Mouse (Mus musculus) MEL (cell line): Measurements from ENCODE around the gene Dnah3. TPM values are rescaled to one million over a fixed set of nuclear protein-coding genes. Genes with fewer than 3 reads are reported as not detected.

Experiments
- DNase-seq: peaks from one replicate; pipeline ENCODE4 v3.0.0; 2011; ENCODE audit warnings: low read depth, low spot score
- H3K27ac ChIP-seq: 2 replicates; pipeline ENCODE4 v1.5.1; 2012; ENCODE audit warnings: low read depth, mild to moderate bottlenecking, control low read depth, low read length, moderate library complexity; ENCODE audit not compliant: control insufficient read depth
- H3K27me3 ChIP-seq, 2 experiments: fragments of 150-350 bp in 1 of 2; sonication (generic) in 1 of 2; 2 replicates each; pipeline ENCODE4 v1.6.1; 2012; ENCODE audit warnings: low read length in 2 of 2, mild to moderate bottlenecking in 2 of 2, improper control_type of control experiment in 1 of 2, moderate library complexity in 1 of 2; ENCODE audit not compliant: insufficient read depth in 2 of 2, control insufficient read depth in 1 of 2
- H3K36me3 ChIP-seq, 2 experiments: 2 replicates each; pipeline ENCODE4 v1.6.1; 2012 to 2014; ENCODE audit warnings: low read length in 2 of 2, improper control_type of control experiment in 1 of 2, inconsistent platforms in 1 of 2, mild to moderate bottlenecking in 1 of 2; ENCODE audit not compliant: insufficient read depth in 2 of 2, control insufficient read depth in 1 of 2
- H3K4me1 ChIP-seq, 2 experiments: fragments of 150-350 bp in 1 of 2; sonication (generic) in 1 of 2; 2 replicates each; pipeline ENCODE4 v1.6.1; 2012; ENCODE audit warnings: low read length in 2 of 2, improper control_type of control experiment in 1 of 2, mild to moderate bottlenecking in 1 of 2; ENCODE audit not compliant: insufficient read depth in 2 of 2, control insufficient read depth in 1 of 2
- H3K4me3 ChIP-seq, 2 experiments: fragments of 150-350 bp in 1 of 2; sonication (generic) in 1 of 2; 2 replicates each; pipeline ENCODE4 v1.5.1; 2012; ENCODE audit warnings: low read depth in 2 of 2, low read length in 2 of 2, mild to moderate bottlenecking in 2 of 2, moderate library complexity in 2 of 2, control low read depth in 1 of 2, improper control_type of control experiment in 1 of 2; ENCODE audit not compliant: control insufficient read depth in 1 of 2, insufficient read depth in 1 of 2
- H3K79me2 ChIP-seq: 2 replicates; pipeline ENCODE4 v1.6.1; 2012; ENCODE audit warnings: mild to moderate bottlenecking, low read length, moderate library complexity; ENCODE audit not compliant: control insufficient read depth, poor library complexity, insufficient read depth
- H3K9ac ChIP-seq: 2 replicates; pipeline ENCODE4 v1.6.1; 2012; ENCODE audit warnings: low read depth, mild to moderate bottlenecking, control low read depth, low read length, moderate library complexity; ENCODE audit not compliant: control insufficient read depth, poor library complexity, severe bottlenecking
- H3K9me3 ChIP-seq: fragments of 150-350 bp; sonication (generic); replicated peaks from 2 replicates; pipeline ENCODE4 v1.6.1; 2012; ENCODE audit warnings: mild to moderate bottlenecking, low read length, improper control_type of control experiment, moderate library complexity; ENCODE audit not compliant: insufficient read depth
- BHLHE40 ChIP-seq: IDR thresholded peaks from 2 replicates; pipeline ENCODE4 v1.6.1; 2012; ENCODE audit warnings: low read depth, mild to moderate bottlenecking, inconsistent platforms, low read length, improper control_type of control experiment, borderline replicate concordance
- CHD1 ChIP-seq: IDR thresholded peaks from 2 replicates; pipeline ENCODE4 v1.6.1; 2012; ENCODE audit warnings: low read depth, mild to moderate bottlenecking, inconsistent platforms, low read length, improper control_type of control experiment
- CTCF ChIP-seq, 3 experiments: IDR thresholded peaks in 2 of 3; conservative IDR thresholded peaks in 1 of 3; 2 replicates each; pipeline ENCODE4 v1.5.1; 2011 to 2012; ENCODE audit warnings: low read length in 3 of 3, low read depth in 2 of 3, mild to moderate bottlenecking in 2 of 3, improper control_type of control experiment in 1 of 3, inconsistent platforms in 1 of 3, mixed read lengths in 1 of 3, moderate library complexity in 1 of 3; ENCODE audit not compliant: control insufficient read depth in 1 of 3, insufficient read depth in 1 of 3, poor library complexity in 1 of 3, severe bottlenecking in 1 of 3
- E2F4 ChIP-seq: IDR thresholded peaks from 2 replicates; pipeline ENCODE4 v1.6.1; 2011; ENCODE audit warnings: low read depth, low read length, improper control_type of control experiment, borderline replicate concordance
- ELF1 ChIP-seq: IDR thresholded peaks from 2 replicates; pipeline ENCODE4 v1.6.1; 2014; ENCODE audit warnings: low read depth, mild to moderate bottlenecking, inconsistent platforms, low read length, improper control_type of control experiment, moderate library complexity
- GABPA ChIP-seq: IDR thresholded peaks from 2 replicates; pipeline ENCODE4 v1.6.1; 2012; ENCODE audit warnings: low read depth, mild to moderate bottlenecking, inconsistent platforms, low read length, improper control_type of control experiment, moderate library complexity
- HCFC1 ChIP-seq: IDR thresholded peaks from 2 replicates; pipeline ENCODE4 v1.6.1; 2012; ENCODE audit warnings: low read depth, mild to moderate bottlenecking, inconsistent platforms, low read length, improper control_type of control experiment, moderate library complexity
- JUND ChIP-seq: IDR thresholded peaks from 2 replicates; pipeline ENCODE4 v1.6.1; 2011; ENCODE audit warnings: low read depth, mild to moderate bottlenecking, improper control_type of control experiment, low read length
- KAT2A ChIP-seq: conservative IDR thresholded peaks from 2 replicates; pipeline ENCODE4 v1.6.1; 2012; ENCODE audit warnings: low read depth, low read length, improper control_type of control experiment, inconsistent platforms
- MAX ChIP-seq: IDR thresholded peaks from 2 replicates; pipeline ENCODE4 v1.6.1; 2011; ENCODE audit warnings: low read length, improper control_type of control experiment
- MXI1 ChIP-seq: IDR thresholded peaks from 2 replicates; pipeline ENCODE4 v1.6.1; 2011; ENCODE audit warnings: mild to moderate bottlenecking, low read depth, low read length, improper control_type of control experiment
- MYC ChIP-seq: IDR thresholded peaks from 2 replicates; pipeline ENCODE4 v1.6.1; 2011; ENCODE audit warnings: low read depth, mild to moderate bottlenecking, low read length, improper control_type of control experiment, moderate library complexity
- NELFE ChIP-seq: IDR thresholded peaks from 2 replicates; pipeline ENCODE4 v1.6.1; 2011; ENCODE audit warnings: low read depth, low read length, improper control_type of control experiment
- NRF1 ChIP-seq: IDR thresholded peaks from 2 replicates; pipeline ENCODE4 v1.6.1; 2014; ENCODE audit warnings: low read depth, mild to moderate bottlenecking, inconsistent platforms, low read length, improper control_type of control experiment, moderate library complexity; ENCODE audit not compliant: poor library complexity, insufficient read depth, severe bottlenecking
- POLR2A ChIP-seq, 2 experiments: IDR thresholded peaks; 2 replicates each; pipeline ENCODE4 v1.6.1; 2011 to 2012; ENCODE audit warnings: low read length in 2 of 2, mild to moderate bottlenecking in 2 of 2, control low read depth in 1 of 2, improper control_type of control experiment in 1 of 2, low read depth in 1 of 2, moderate library complexity in 1 of 2; ENCODE audit not compliant: control insufficient read depth in 1 of 2, insufficient read depth in 1 of 2, poor library complexity in 1 of 2
- POLR2AphosphoS2 ChIP-seq: IDR thresholded peaks from 2 replicates; pipeline ENCODE4 v1.6.1; 2011; ENCODE audit warnings: low read length, improper control_type of control experiment
- POLR2AphosphoS5 ChIP-seq: IDR thresholded peaks from 2 replicates; pipeline ENCODE4 v1.6.1; 2012; ENCODE audit warnings: low read depth, borderline replicate concordance, mild to moderate bottlenecking, inconsistent platforms, low read length, moderate library complexity, mixed read lengths
- RAD21 ChIP-seq: IDR thresholded peaks from 2 replicates; pipeline ENCODE4 v1.6.1; 2011; ENCODE audit warnings: mild to moderate bottlenecking, low read depth, low read length, improper control_type of control experiment
- SIN3A ChIP-seq: IDR thresholded peaks from 2 replicates; pipeline ENCODE4 v1.6.1; 2012; ENCODE audit warnings: low read length, improper control_type of control experiment, inconsistent platforms
- TAL1 ChIP-seq: IDR thresholded peaks from 2 replicates; pipeline ENCODE4 v1.6.1; 2012; ENCODE audit warnings: mild to moderate bottlenecking, inconsistent platforms, low read length, moderate library complexity, mixed read lengths
- TBP ChIP-seq: IDR thresholded peaks from 2 replicates; pipeline ENCODE4 v1.8.0; 2011; ENCODE audit warnings: low read depth, low read length, improper control_type of control experiment
- TCF12 ChIP-seq: IDR thresholded peaks from 2 replicates; pipeline ENCODE4 v1.6.1; 2014; ENCODE audit warnings: low read depth, mild to moderate bottlenecking, inconsistent platforms, low read length, improper control_type of control experiment, moderate library complexity
- UBTF ChIP-seq: IDR thresholded peaks from 2 replicates; pipeline ENCODE4 v1.6.1; 2012; ENCODE audit warnings: low read depth, mild to moderate bottlenecking, inconsistent platforms, low read length, improper control_type of control experiment, moderate library complexity, borderline replicate concordance; ENCODE audit not compliant: insufficient read depth
- USF2 ChIP-seq, 2 experiments: IDR thresholded peaks; 2 replicates each; pipeline ENCODE4 v1.6.1; 2011 to 2012; ENCODE audit warnings: improper control_type of control experiment in 2 of 2, low read length in 2 of 2, borderline replicate concordance in 1 of 2, inconsistent platforms in 1 of 2, low read depth in 1 of 2, mild to moderate bottlenecking in 1 of 2; ENCODE audit not compliant: insufficient read depth in 1 of 2
- ZC3H11A ChIP-seq: IDR thresholded peaks from 2 replicates; pipeline ENCODE4 v1.6.1; 2012; ENCODE audit warnings: low read depth, mild to moderate bottlenecking, inconsistent platforms, low read length, improper control_type of control experiment
- polyA plus RNA-seq, 2 experiments: library from polyadenylated mRNA; stranded (reverse) in 1 of 2; unstranded in 1 of 2; fragments of >175 nt in 1 of 2; fragments of >200 nt in 1 of 2; gene quantifications; 2 replicates each; pipeline versions ENCODE4 v1.2.1 to v1.2.4; 2012; ENCODE audit warnings: low replicate concordance in 2 of 2, low read depth in 1 of 2; ENCODE audit not compliant: insufficient read length in 2 of 2, insufficient read depth in 1 of 2, missing spikeins in 1 of 2
- total RNA-seq: library from RNA; depleted of rRNA; stranded (reverse); fragments of 300-350 nt; gene quantifications from 2 replicates; pipeline ENCODE4 v1.2.3, GENCODE M21; 2012

Dnah3 gene
- total and polyA plus RNA-seq, 3 experiments: not detected

GRCm38 (mm10) chr7:120097845-120098244, 2.8 kb upstream of the Dnah3 start (continued):
- TF ChIP-seq KAT2A (no peak), SIN3A (no peak), NRF1 (no peak), POLR2AphosphoS5 (no peak), MYC (no peak), BHLHE40 (no peak), UBTF (no peak)

- Histone ChIP-seq H3K4me3 (no peak overlapping the region), H3K4me1 (no peaks in the 10 kb centered on the region), H3K27me3 (no peaks in the 10 kb centered on the region; a peak in 1 of 4 replicates), H3K9ac (no peak overlapping the region), H3K9me3 (no peaks in the 10 kb centered on the region), H3K27ac (no peak overlapping the region), H3K36me3 (no peaks in the 10 kb centered on the region), H3K79me2 (no peaks in the 10 kb centered on the region)
- DNase-seq: no peak
- TF ChIP-seq E2F4: no peak
- TF ChIP-seq MAX: no peak
- no peak for TF ChIP-seq POLR2A (IDR thresholded peaks at IDR 0.05; ENCODE audit: control insufficient read depth in 1 of 2, insufficient read depth in 1 of 2, low read depth in 1 of 2, low read length in 2 of 2, poor library complexity in 1 of 2)
- TF ChIP-seq HCFC1: no peak
- no peak for TF ChIP-seq TAL1
- TF ChIP-seq POLR2AphosphoS2: no peak
- no peak for TF ChIP-seq POLR2AphosphoS5
- no peak for TF ChIP-seq NELFE
- TF ChIP-seq ELF1: no peak
- TF ChIP-seq JUND: no peak
- no peak for TF ChIP-seq CTCF (IDR thresholded peaks at IDR 0.05 in 2 of 3, conservative IDR thresholded peaks at IDR 0.05 in 1 of 3; ENCODE audit: control insufficient read depth in 1 of 3, insufficient read depth in 1 of 3, low read depth in 2 of 3, low read length in 3 of 3, poor library complexity in 1 of 3, severe bottlenecking in 1 of 3)
- TF ChIP-seq TCF12: no peak
- no peak for TF ChIP-seq GABPA
- TF ChIP-seq RAD21: no peak
- no peak for TF ChIP-seq MXI1
- no peak for TF ChIP-seq NRF1
- TF ChIP-seq USF2 (IDR thresholded peaks at IDR 0.05; ENCODE audit: borderline replicate concordance in 1 of 2, insufficient read depth in 1 of 2, low read depth in 1 of 2, low read length in 2 of 2): no peak
- no peak for TF ChIP-seq TBP
- no peak for TF ChIP-seq ZC3H11A
- no peak for TF ChIP-seq CHD1
Measured at GRCm38 (mm10) chr7:120094216-120094615, 864 bp downstream of the Dnah3 start.
